Mouse (Mus musculus) limb, embryonic 13.5 days (tissue): Measurements from ENCODE around the gene Map3k6. TPM values are rescaled to one million over a fixed set of nuclear protein-coding genes. Genes with fewer than 3 reads are reported as not detected.

Experiments used
- ATAC-seq: fragments of 200-750 bp; cut with Nextera tagmentation; 2 replicates; pipeline ENCODE4 v1.8.0; 2017; ENCODE audit warnings: low read depth, moderate number of reproducible peaks, moderate TSS enrichment; ENCODE audit not compliant: low FRiP score
- H3K27ac ChIP-seq: fragments of 300-500 bp; sonication (generic); 2 replicates; pipeline ENCODE4 v1.5.1; 2015; ENCODE audit warnings: inconsistent platforms, mild to moderate bottlenecking, moderate library complexity
- H3K27me3 ChIP-seq: fragments of 300-500 bp; sonication (generic); 2 replicates; pipeline ENCODE4 v1.6.1; 2015; ENCODE audit warnings: mild to moderate bottlenecking, inconsistent platforms
- H3K36me3 ChIP-seq: fragments of 300-500 bp; sonication (generic); 2 replicates; pipeline ENCODE4 v1.6.1; 2015; ENCODE audit warnings: inconsistent platforms, mild to moderate bottlenecking, moderate library complexity
- H3K4me1 ChIP-seq: fragments of 300-500 bp; sonication (generic); 2 replicates; pipeline ENCODE4 v1.6.1; 2015; ENCODE audit warnings: inconsistent platforms
- H3K4me2 ChIP-seq: fragments of 300-500 bp; sonication (generic); replicated peaks from 2 replicates; pipeline ENCODE4 v1.6.1; 2015; ENCODE audit warnings: inconsistent platforms, mild to moderate bottlenecking, moderate library complexity
- H3K4me3 ChIP-seq: fragments of 300-500 bp; sonication (generic); 2 replicates; pipeline ENCODE4 v1.5.1; 2015; ENCODE audit warnings: moderate library complexity, mild to moderate bottlenecking, inconsistent platforms
- H3K9ac ChIP-seq: fragments of 300-500 bp; sonication (generic); 2 replicates; pipeline ENCODE4 v1.6.1; 2015; ENCODE audit warnings: mild to moderate bottlenecking, inconsistent platforms
- H3K9me3 ChIP-seq: fragments of 300-500 bp; sonication (generic); 2 replicates; pipeline ENCODE4 v1.6.1; 2016; ENCODE audit warnings: inconsistent platforms
- WGBS: fragments of 180-500 bp; shearing (Covaris S2); methylation state at CpG from one replicate; pipeline ENCODE4 v1.1.7; 2015; 5-methylcytosine and 5-hydroxymethylcytosine counted together
- polyA plus RNA-seq: library from polyadenylated mRNA; unstranded; fragments of >200 nt; fragmentation: Nextera tagmentation; extraction: Ambion mirVana; gene quantifications from 2 replicates; pipeline ENCODE4 v1.2.1, GENCODE M21; 2015

The Map3k6 gene
- polyA plus RNA-seq, 1 experiment from 2014 or later, result 2.4 TPM

- no peaks in the 10 kb centered on the region for H3K36me3 ChIP-seq
- H3K4me2 ChIP-seq, result peak overlapping the region; percentile 87
- H3K27ac ChIP-seq, result no peak overlapping the region
- H3K27me3 ChIP-seq, result peaks cover 56% of the 10 kb centered on the region
- ATAC-seq, result no peak
- peaks cover 11% of the 10 kb centered on the region for H3K4me1 ChIP-seq
- H3K9ac ChIP-seq, result 0 out of 2 replicates have a peak overlapping the region, but pooled peaks have one; percentile 72
- WGBS, result 33% methylated on average over 11 of the region's 11 CpGs
- peak overlapping the region; percentile 61 for H3K4me3 ChIP-seq
- H3K9me3 ChIP-seq, result no peaks in the 10 kb centered on the region
These were observed 1.3 kb downstream of the Map3k6 start for GRCm38 (mm10) chr4:133241910-133242309.

GRCm38 (mm10) chr4:133242710-133243109 lies 2.1 kb downstream of the Map3k6 start:
- Histone ChIP-seq H3K36me3 (no peaks in the 10 kb centered on the region), H3K9me3 (no peaks in the 10 kb centered on the region), H3K4me3 (no peak overlapping the region), H3K4me2 (no peak overlapping the region), H3K27ac (no peak overlapping the region), H3K9ac (no peak overlapping the region), H3K4me1 (peaks cover 17% of the 10 kb centered on the region), H3K27me3 (peaks cover 64% of the 10 kb centered on the region)
- 67% methylated on average over 9 of the region's 9 CpGs for WGBS
- no peak for ATAC-seq

- Histone ChIP-seq H3K4me3 (no peak overlapping the region), H3K9ac (no peak overlapping the region), H3K4me1 (peaks cover 17% of the 10 kb centered on the region), H3K4me2 (no peak overlapping the region), H3K27me3 (peaks cover 72% of the 10 kb centered on the region), H3K27ac (no peak overlapping the region), H3K36me3 (no peaks in the 10 kb centered on the region), H3K9me3 (no peaks in the 10 kb centered on the region)
- 47% methylated on average over 11 of the region's 13 CpGs for WGBS
- ATAC-seq, result no peak
These were observed 2.9 kb downstream of the Map3k6 start for GRCm38 (mm10) chr4:133243538-133243937.

GRCm38 (mm10) chr4:133244289-133244688 lies 3.7 kb downstream of the Map3k6 start:
- peaks cover 79% of the 10 kb centered on the region for H3K27me3 ChIP-seq

GRCm38 (mm10) chr4:133247072-133247471 lies 6.5 kb downstream of the Map3k6 start:
- H3K9me3 ChIP-seq, result no peaks in the 10 kb centered on the region
- H3K4me1 ChIP-seq, result peaks cover 24% of the 10 kb centered on the region
- H3K27me3 ChIP-seq, result peaks cover 88% of the 10 kb centered on the region
- no peak overlapping the region for H3K27ac ChIP-seq
- WGBS, result 22% methylated on average over 15 of the region's 15 CpGs
- no peak for ATAC-seq
- no peaks in the 10 kb centered on the region for H3K36me3 ChIP-seq
- H3K4me3 ChIP-seq, result no peak overlapping the region
- peak overlapping the region; percentile 39 for H3K9ac ChIP-seq
- peak overlapping the region; percentile 21 for H3K4me2 ChIP-seq

More at GRCm38 (mm10) chr4:133244289-133244688, 3.7 kb downstream of the Map3k6 start:
- Histone ChIP-seq H3K27ac (no peak overlapping the region), H3K9ac (no peak overlapping the region), H3K4me2 (no peak overlapping the region), H3K36me3 (no peaks in the 10 kb centered on the region), H3K4me3 (no peak overlapping the region), H3K9me3 (no peaks in the 10 kb centered on the region), H3K4me1 (peaks cover 17% of the 10 kb centered on the region)
- 83% methylated on average over 1 of the region's 1 CpGs for WGBS
- ATAC-seq, result no peak

- H3K27me3 ChIP-seq, result peaks cover 88% of the 10 kb centered on the region
- ATAC-seq, result no peak
- H3K4me2 ChIP-seq, result no peak overlapping the region
- no peak overlapping the region for H3K4me3 ChIP-seq
- no peaks in the 10 kb centered on the region for H3K36me3 ChIP-seq
- H3K9ac ChIP-seq, result no peak overlapping the region
- peaks cover 24% of the 10 kb centered on the region for H3K4me1 ChIP-seq
- no peak overlapping the region for H3K27ac ChIP-seq
- 74% methylated on average over 13 of the region's 13 CpGs for WGBS
- no peaks in the 10 kb centered on the region for H3K9me3 ChIP-seq
These were observed 7.3 kb downstream of the Map3k6 start for GRCm38 (mm10) chr4:133247806-133248449.

GRCm38 (mm10) chr4:133250609-133251008 lies 10.0 kb downstream of the Map3k6 start:
- H3K9ac ChIP-seq, result peak overlapping the region; percentile 59
- peak overlapping the region; percentile 78 for H3K4me2 ChIP-seq
- peak overlapping the region; percentile 49 for H3K4me3 ChIP-seq
- no peaks in the 10 kb centered on the region for H3K36me3 ChIP-seq
- H3K27me3 ChIP-seq, result peaks cover 97% of the 10 kb centered on the region
- no peak for ATAC-seq
- WGBS, result 2% methylated on average over 22 of the region's 22 CpGs
- H3K4me1 ChIP-seq, result peaks cover 24% of the 10 kb centered on the region
- no peaks in the 10 kb centered on the region for H3K9me3 ChIP-seq
- H3K27ac ChIP-seq, result no peak overlapping the region

- no peaks in the 10 kb centered on the region for H3K9me3 ChIP-seq
- H3K27me3 ChIP-seq, result peaks cover 97% of the 10 kb centered on the region
- peak overlapping the region; percentile 59 for H3K9ac ChIP-seq
- no peaks in the 10 kb centered on the region for H3K36me3 ChIP-seq
- H3K4me3 ChIP-seq, result peak overlapping the region; percentile 49
- peak overlapping the region; percentile 78 for H3K4me2 ChIP-seq
- H3K27ac ChIP-seq, result no peak overlapping the region
- under 1% methylated on average over 31 of the region's 31 CpGs for WGBS
- peaks cover 24% of the 10 kb centered on the region for H3K4me1 ChIP-seq
- ATAC-seq, result no peak
These were observed 10.6 kb downstream of the Map3k6 start for GRCm38 (mm10) chr4:133251214-133251613.

- WGBS, result 34% methylated on average over 4 of the region's 4 CpGs
These were observed 11.5 kb downstream of the Map3k6 start for GRCm38 (mm10) chr4:133252089-133252488.

GRCm38 (mm10) chr4:133253412-133253811 lies 12.8 kb downstream of the Map3k6 start:
- 42% methylated on average over 12 of the region's 12 CpGs for WGBS
- no peaks in the 10 kb centered on the region for H3K9me3 ChIP-seq
- H3K4me2 ChIP-seq, result no peak overlapping the region
- no peak overlapping the region for H3K27ac ChIP-seq
- H3K9ac ChIP-seq, result no peak overlapping the region; the same call in 1 of the 2 replicates
- peaks cover 96% of the 10 kb centered on the region for H3K27me3 ChIP-seq
- ATAC-seq, result no peak
- peaks cover 18% of the 10 kb centered on the region for H3K4me1 ChIP-seq
- H3K36me3 ChIP-seq, result no peaks in the 10 kb centered on the region
- H3K4me3 ChIP-seq, result no peak overlapping the region

More at GRCm38 (mm10) chr4:133252089-133252488, 11.5 kb downstream of the Map3k6 start:
- H3K27ac ChIP-seq, result no peak overlapping the region
- no peak overlapping the region for H3K4me2 ChIP-seq
- no peak overlapping the region for H3K4me3 ChIP-seq
- ATAC-seq, result no peak
- H3K9me3 ChIP-seq, result no peaks in the 10 kb centered on the region
- H3K27me3 ChIP-seq, result peaks cover 97% of the 10 kb centered on the region
- H3K36me3 ChIP-seq, result no peaks in the 10 kb centered on the region
- H3K4me1 ChIP-seq, result peaks cover 22% of the 10 kb centered on the region
- H3K9ac ChIP-seq, result no peak overlapping the region

- Histone ChIP-seq H3K36me3 (no peaks in the 10 kb centered on the region), H3K27ac (no peak overlapping the region), H3K4me3 (no peak overlapping the region), H3K9ac (no peak overlapping the region), H3K9me3 (no peaks in the 10 kb centered on the region), H3K4me2 (no peak overlapping the region), H3K4me1 (peaks cover 17% of the 10 kb centered on the region), H3K27me3 (peaks cover 83% of the 10 kb centered on the region)
- WGBS, result 58% methylated on average over 6 of the region's 6 CpGs
- no peak for ATAC-seq
These were observed 14.8 kb downstream of the Map3k6 start for GRCm38 (mm10) chr4:133255392-133255791.

- ATAC-seq, result no peak
- 18% methylated on average over 24 of the region's 24 CpGs for WGBS
- H3K9ac ChIP-seq, result no peak overlapping the region
- H3K27ac ChIP-seq, result no peak overlapping the region
- no peaks in the 10 kb centered on the region for H3K36me3 ChIP-seq
- H3K27me3 ChIP-seq, result peaks cover 68% of the 10 kb centered on the region
- no peaks in the 10 kb centered on the region for H3K9me3 ChIP-seq
- peak overlapping the region; percentile 12 for H3K4me3 ChIP-seq
- H3K4me2 ChIP-seq, result peak overlapping the region; percentile 45
- H3K4me1 ChIP-seq, result 0 out of 2 replicates have a peak, but pooled peaks cover 4% of the 10 kb centered on the region
These were observed 16.2 kb downstream of the Map3k6 start for GRCm38 (mm10) chr4:133256820-133257219.
